Mouse (Mus musculus): Measurements from ENCODE around the gene Fam185a. TPM values are rescaled to one million over a fixed set of nuclear protein-coding genes. Genes with fewer than 3 reads are reported as not detected.

The Fam185a gene
- polyA plus RNA-seq, 1 experiment from 2014 or later: 8.3 TPM

GRCm38 (mm10) chr5:21436471-21436975 lies 11.8 kb downstream of the Fam185a start:
- H3K4me1 ChIP-seq: peaks cover 13% of the 10 kb centered on the region
- no peak overlapping the region for H3K27ac ChIP-seq (replicated peaks)
- ATAC-seq (replicated peaks): no peak
- H3K4me2 ChIP-seq (replicated peaks): no peak overlapping the region
- H3K27me3 ChIP-seq: no peaks in the 10 kb centered on the region
- H3K9me3 ChIP-seq: no peaks in the 10 kb centered on the region
- no peak overlapping the region for H3K9ac ChIP-seq (replicated peaks)
- H3K36me3 ChIP-seq: no peaks in the 10 kb centered on the region
- H3K4me3 ChIP-seq: no peak overlapping the region
- 25% methylated on average over 8 of the region's 8 CpGs for WGBS

GRCm38 (mm10) chr5:21438428-21438827 lies 13.7 kb downstream of the Fam185a start:
- Histone ChIP-seq H3K4me1 (peaks cover 13% of the 10 kb centered on the region), H3K27me3 (no peaks in the 10 kb centered on the region), H3K9ac (replicated peaks) (no peak overlapping the region), H3K9me3 (no peaks in the 10 kb centered on the region), H3K27ac (replicated peaks) (no peak overlapping the region), H3K4me2 (replicated peaks) (no peak overlapping the region), H3K36me3 (no peaks in the 10 kb centered on the region), H3K4me3 (no peak overlapping the region)
- ATAC-seq (replicated peaks): no peak
- WGBS: 93% methylated on average over 9 of the region's 9 CpGs

GRCm38 (mm10) chr5:21439446-21440110 lies 14.8 kb downstream of the Fam185a start:
- Histone ChIP-seq H3K4me1 (peaks cover 11% of the 10 kb centered on the region), H3K36me3 (no peaks in the 10 kb centered on the region), H3K27me3 (no peaks in the 10 kb centered on the region), H3K9ac (replicated peaks) (no peak overlapping the region), H3K4me2 (replicated peaks) (no peak overlapping the region), H3K4me3 (no peak overlapping the region), H3K27ac (replicated peaks) (no peak overlapping the region), H3K9me3 (no peaks in the 10 kb centered on the region)
- no peak for ATAC-seq (replicated peaks)
- WGBS: 88% methylated on average over 7 of the region's 7 CpGs

GRCm38 (mm10) chr5:21440833-21441530 lies 16.2 kb downstream of the Fam185a start:
- H3K9ac ChIP-seq (replicated peaks): no peak overlapping the region
- no peaks in the 10 kb centered on the region for H3K36me3 ChIP-seq
- no peaks in the 10 kb centered on the region for H3K9me3 ChIP-seq
- H3K27ac ChIP-seq (replicated peaks): no peak overlapping the region
- H3K4me1 ChIP-seq: peaks cover 9% of the 10 kb centered on the region; the same call in 1 of the 2 replicates
- H3K4me2 ChIP-seq (replicated peaks): no peak overlapping the region
- H3K4me3 ChIP-seq: no peak overlapping the region
- ATAC-seq (replicated peaks): 0 out of 2 replicates have a peak, but pooled peaks have one; percentile 16
- H3K27me3 ChIP-seq: no peaks in the 10 kb centered on the region
- WGBS: 45% methylated on average over 8 of the region's 8 CpGs

GRCm38 (mm10) chr5:21467387-21467786 lies 42.6 kb downstream of the Fam185a start:
- 80% methylated on average over 7 of the region's 7 CpGs for WGBS
- Histone ChIP-seq H3K27me3 (no peaks in the 10 kb centered on the region), H3K4me1 (no peaks in the 10 kb centered on the region), H3K36me3 (no peaks in the 10 kb centered on the region), H3K27ac (replicated peaks) (no peak overlapping the region), H3K4me2 (replicated peaks) (no peak overlapping the region), H3K9me3 (no peaks in the 10 kb centered on the region), H3K9ac (replicated peaks) (no peak overlapping the region), H3K4me3 (no peak overlapping the region)
- no peak for ATAC-seq (replicated peaks)

GRCm38 (mm10) chr5:21468100-21468499 lies 43.3 kb downstream of the Fam185a start:
- WGBS: 93% methylated on average over 12 of the region's 12 CpGs
- H3K4me2 ChIP-seq (replicated peaks): no peak overlapping the region

GRCm38 (mm10) chr5:21478428-21478827 lies 53.7 kb downstream of the Fam185a start:
- no peak for ATAC-seq (replicated peaks)
- Histone ChIP-seq H3K27me3 (no peaks in the 10 kb centered on the region), H3K4me2 (replicated peaks) (no peak overlapping the region), H3K27ac (replicated peaks) (no peak overlapping the region), H3K4me1 (no peaks in the 10 kb centered on the region), H3K36me3 (no peaks in the 10 kb centered on the region), H3K9me3 (no peaks in the 10 kb centered on the region), H3K4me3 (no peak overlapping the region), H3K9ac (replicated peaks) (no peak overlapping the region)
- WGBS: 94% methylated on average over 5 of the region's 5 CpGs

More at GRCm38 (mm10) chr5:21468100-21468499, 43.3 kb downstream of the Fam185a start:
- H3K4me3 ChIP-seq: no peak overlapping the region
- H3K27me3 ChIP-seq: no peaks in the 10 kb centered on the region
- no peak for ATAC-seq (replicated peaks)
- H3K9me3 ChIP-seq: no peaks in the 10 kb centered on the region
- no peak overlapping the region for H3K9ac ChIP-seq (replicated peaks)
- no peak overlapping the region for H3K27ac ChIP-seq (replicated peaks)
- no peaks in the 10 kb centered on the region for H3K4me1 ChIP-seq
- H3K36me3 ChIP-seq: no peaks in the 10 kb centered on the region

- no peak overlapping the region for H3K4me3 ChIP-seq
- H3K4me2 ChIP-seq (replicated peaks): no peak overlapping the region
- no peaks in the 10 kb centered on the region for H3K9me3 ChIP-seq
- WGBS: 89% methylated on average over 5 of the region's 5 CpGs
- ATAC-seq (replicated peaks): 0 out of 2 replicates have a peak, but pooled peaks have one; percentile 19
- H3K27ac ChIP-seq (replicated peaks): no peak overlapping the region
- no peak overlapping the region for H3K9ac ChIP-seq (replicated peaks)
- no peaks in the 10 kb centered on the region for H3K36me3 ChIP-seq
- H3K27me3 ChIP-seq: no peaks in the 10 kb centered on the region
- H3K4me1 ChIP-seq: no peaks in the 10 kb centered on the region
Measured at GRCm38 (mm10) chr5:21479746-21480145, 55.0 kb downstream of the Fam185a start.

GRCm38 (mm10) chr5:21481521-21481920 lies 56.8 kb downstream of the Fam185a start:
- H3K4me3 ChIP-seq: no peak overlapping the region
- no peak for ATAC-seq (replicated peaks)
- no peak overlapping the region for H3K9ac ChIP-seq (replicated peaks)
- no peaks in the 10 kb centered on the region for H3K4me1 ChIP-seq
- H3K27ac ChIP-seq (replicated peaks): no peak overlapping the region
- no peak overlapping the region for H3K4me2 ChIP-seq (replicated peaks)
- no peaks in the 10 kb centered on the region for H3K36me3 ChIP-seq
- no peaks in the 10 kb centered on the region for H3K27me3 ChIP-seq
- H3K9me3 ChIP-seq: no peaks in the 10 kb centered on the region
- WGBS: 93% methylated on average over 6 of the region's 6 CpGs

GRCm38 (mm10) chr5:21482446-21483222 lies 57.9 kb downstream of the Fam185a start:
- 35% methylated on average over 11 of the region's 11 CpGs for WGBS
- Histone ChIP-seq H3K4me1 (no peaks in the 10 kb centered on the region), H3K9ac (replicated peaks) (no peak overlapping the region), H3K4me3 (no peak overlapping the region), H3K9me3 (no peaks in the 10 kb centered on the region), H3K4me2 (replicated peaks) (no peak overlapping the region), H3K27me3 (no peaks in the 10 kb centered on the region), H3K36me3 (no peaks in the 10 kb centered on the region), H3K27ac (replicated peaks) (no peak overlapping the region)
- no peak for ATAC-seq (replicated peaks)

- Histone ChIP-seq H3K9me3 (no peaks in the 10 kb centered on the region), H3K4me1 (no peaks in the 10 kb centered on the region), H3K27me3 (no peaks in the 10 kb centered on the region), H3K4me3 (no peak overlapping the region), H3K4me2 (replicated peaks) (no peak overlapping the region), H3K9ac (replicated peaks) (no peak overlapping the region), H3K36me3 (no peaks in the 10 kb centered on the region), H3K27ac (replicated peaks) (no peak overlapping the region)
- WGBS: 91% methylated on average over 8 of the region's 8 CpGs
- ATAC-seq (replicated peaks): no peak
Measured at GRCm38 (mm10) chr5:21483275-21483674, 58.5 kb downstream of the Fam185a start.
